Mouse (Mus musculus) liver, embryonic 16.5 days (tissue): ENCODE measurements at regions not wholly inside any gene's neighbourhood (a gene's known extent, or its start where the extent isn't known, plus 50 kb on each side); places are given as distances from the start of the nearest gene placed in this dataset.

Source experiments
- ATAC-seq: fragments of 200-750 bp; cut with Nextera tagmentation; 2 replicates; pipeline ENCODE4 v1.8.0; 2017; ENCODE audit warnings: low read depth, mild to moderate bottlenecking, moderate number of reproducible peaks, moderate library complexity
- H3K27ac ChIP-seq: fragments of 300-500 bp; sonication (generic); 2 replicates; pipeline ENCODE4 v1.5.1; 2014; ENCODE audit warnings: mild to moderate bottlenecking, low read length
- H3K27me3 ChIP-seq: fragments of 300-500 bp; sonication (generic); 2 replicates; pipeline ENCODE4 v1.6.1; 2014; ENCODE audit warnings: low read depth, low read length, mixed read lengths; ENCODE audit not compliant: control insufficient read depth, insufficient read depth
- H3K36me3 ChIP-seq: fragments of 300-500 bp; sonication (generic); 2 replicates; pipeline ENCODE4 v1.6.1; 2014; ENCODE audit warnings: mild to moderate bottlenecking; ENCODE audit not compliant: control insufficient read depth, insufficient read depth
- H3K4me1 ChIP-seq: fragments of 300-500 bp; sonication (generic); 2 replicates; pipeline ENCODE4 v1.6.1; 2014; ENCODE audit warnings: low read depth, low read length, mixed read lengths; ENCODE audit not compliant: control insufficient read depth
- H3K4me2 ChIP-seq: fragments of 300-500 bp; sonication (generic); 2 replicates; pipeline ENCODE4 v1.6.1; 2014; ENCODE audit warnings: low read depth, low read length, mixed read lengths
- H3K4me3 ChIP-seq: fragments of 300-500 bp; sonication (generic); 2 replicates; pipeline ENCODE4 v1.5.1; 2014; ENCODE audit warnings: low read depth, mild to moderate bottlenecking, low read length
- H3K9ac ChIP-seq: fragments of 300-500 bp; sonication (generic); 2 replicates; pipeline ENCODE4 v1.6.1; 2014; ENCODE audit warnings: low read depth, low read length
- H3K9me3 ChIP-seq: fragments of 300-500 bp; sonication (generic); replicated peaks from 2 replicates; pipeline ENCODE4 v1.6.1; 2016; ENCODE audit warnings: low read length; ENCODE audit not compliant: control insufficient read depth
- whole genome bisulfite sequencing: fragments of 180-500 bp; shearing (Covaris S2); extraction: QIAGEN DNeasy Blood & Tissue Kit; methylation state at CpG from one replicate; pipeline ENCODE4 v1.1.7; 2014; ENCODE audit not compliant: insufficient replicate concordance; 5-methylcytosine and 5-hydroxymethylcytosine counted together

GRCm38 (mm10) chr7:74926729-74927128, 372.1 kb upstream of the Slco3a1 start:
- Histone ChIP-seq H3K9ac (no peak overlapping the region), H3K4me3 (no peak overlapping the region), H3K4me1 (peaks cover 27% of the 10 kb centered on the region), H3K27ac (0 out of 2 replicates have a peak overlapping the region, but pooled peaks have one; percentile 24), H3K36me3 (no peaks in the 10 kb centered on the region), H3K27me3 (no peaks in the 10 kb centered on the region), H3K4me2 (no peak overlapping the region), H3K9me3 (no peaks in the 10 kb centered on the region)
- 77% methylated on average over 2 of the region's 2 CpGs for WGBS
- no peak for ATAC-seq

GRCm38 (mm10) chr7:74924156-74924555, 369.6 kb upstream of the Slco3a1 start:
- peaks cover 11% of the 10 kb centered on the region for H3K4me1 ChIP-seq
- H3K27me3 ChIP-seq = no peaks in the 10 kb centered on the region
- H3K9ac ChIP-seq = no peak overlapping the region
- no peak overlapping the region for H3K4me2 ChIP-seq
- ATAC-seq = no peak
- WGBS = 71% methylated on average over 1 of the region's 1 CpGs
- no peaks in the 10 kb centered on the region for H3K9me3 ChIP-seq
- H3K27ac ChIP-seq = no peak overlapping the region
- H3K4me3 ChIP-seq = no peak overlapping the region
- H3K36me3 ChIP-seq = no peaks in the 10 kb centered on the region

GRCm38 (mm10) chr7:74908311-74908962, 353.9 kb upstream of the Slco3a1 start:
- 12% methylated on average over 3 of the region's 3 CpGs for WGBS
- no peak overlapping the region for H3K9ac ChIP-seq
- no peak overlapping the region for H3K4me3 ChIP-seq
- no peaks in the 10 kb centered on the region for H3K4me1 ChIP-seq
- H3K27me3 ChIP-seq = no peaks in the 10 kb centered on the region
- H3K9me3 ChIP-seq = no peaks in the 10 kb centered on the region
- no peaks in the 10 kb centered on the region for H3K36me3 ChIP-seq
- no peak overlapping the region for H3K27ac ChIP-seq
- H3K4me2 ChIP-seq = no peak overlapping the region
- ATAC-seq = 0 out of 2 replicates have a peak, but pooled peaks have one; percentile 21

- ATAC-seq = no peak
- no peak overlapping the region for H3K4me2 ChIP-seq
- H3K9ac ChIP-seq = no peak overlapping the region
- no peaks in the 10 kb centered on the region for H3K4me1 ChIP-seq
- H3K27ac ChIP-seq = no peak overlapping the region
- no peaks in the 10 kb centered on the region for H3K36me3 ChIP-seq
- WGBS = 28% methylated on average over 1 of the region's 1 CpGs
- H3K4me3 ChIP-seq = no peak overlapping the region
- H3K27me3 ChIP-seq = no peaks in the 10 kb centered on the region
- H3K9me3 ChIP-seq = no peaks in the 10 kb centered on the region
Observed at GRCm38 (mm10) chr7:74907391-74907790, 352.8 kb upstream of the Slco3a1 start.

GRCm38 (mm10) chr7:74877466-74877865, 322.9 kb upstream of the Slco3a1 start:
- 37% methylated on average over 3 of the region's 3 CpGs for WGBS
- Histone ChIP-seq H3K4me3 (no peak overlapping the region), H3K9me3 (no peaks in the 10 kb centered on the region), H3K36me3 (no peaks in the 10 kb centered on the region), H3K27ac (no peak overlapping the region), H3K4me1 (no peaks in the 10 kb centered on the region), H3K4me2 (no peak overlapping the region), H3K27me3 (no peaks in the 10 kb centered on the region), H3K9ac (no peak overlapping the region)
- no peak for ATAC-seq

GRCm38 (mm10) chr7:74876667-74877066, 322.1 kb upstream of the Slco3a1 start:
- H3K4me1 ChIP-seq = no peaks in the 10 kb centered on the region
- no peak for ATAC-seq
- H3K27me3 ChIP-seq = no peaks in the 10 kb centered on the region
- H3K27ac ChIP-seq = no peak overlapping the region
- no peak overlapping the region for H3K4me2 ChIP-seq
- WGBS = 45% methylated on average over 4 of the region's 4 CpGs
- no peaks in the 10 kb centered on the region for H3K9me3 ChIP-seq
- H3K4me3 ChIP-seq = no peak overlapping the region
- no peaks in the 10 kb centered on the region for H3K36me3 ChIP-seq
- H3K9ac ChIP-seq = no peak overlapping the region

GRCm38 (mm10) chr7:74870250-74870649, 315.7 kb upstream of the Slco3a1 start:
- H3K9ac ChIP-seq = no peak overlapping the region
- H3K9me3 ChIP-seq = no peaks in the 10 kb centered on the region
- H3K36me3 ChIP-seq = no peaks in the 10 kb centered on the region
- H3K4me2 ChIP-seq = no peak overlapping the region
- no peak overlapping the region for H3K4me3 ChIP-seq
- 67% methylated on average over 1 of the region's 1 CpGs for WGBS
- H3K4me1 ChIP-seq = no peaks in the 10 kb centered on the region
- H3K27me3 ChIP-seq = no peaks in the 10 kb centered on the region
- H3K27ac ChIP-seq = no peak overlapping the region
- ATAC-seq = no peak

- Histone ChIP-seq H3K27me3 (no peaks in the 10 kb centered on the region), H3K27ac (no peak overlapping the region), H3K36me3 (no peaks in the 10 kb centered on the region), H3K9ac (no peak overlapping the region), H3K4me2 (no peak overlapping the region), H3K4me1 (no peaks in the 10 kb centered on the region), H3K9me3 (no peaks in the 10 kb centered on the region), H3K4me3 (no peak overlapping the region)
- no peak for ATAC-seq
- WGBS = 32% methylated on average over 3 of the region's 3 CpGs
Observed at GRCm38 (mm10) chr7:74862727-74863126, 308.1 kb upstream of the Slco3a1 start.

- Histone ChIP-seq H3K4me1 (no peaks in the 10 kb centered on the region), H3K4me2 (no peak overlapping the region), H3K27me3 (no peaks in the 10 kb centered on the region), H3K4me3 (no peak overlapping the region), H3K36me3 (no peaks in the 10 kb centered on the region), H3K9ac (no peak overlapping the region), H3K27ac (no peak overlapping the region), H3K9me3 (no peaks in the 10 kb centered on the region)
- no peak for ATAC-seq
- WGBS = 44% methylated on average over 6 of the region's 6 CpGs
Observed at GRCm38 (mm10) chr7:74844306-74844929, 289.8 kb upstream of the Slco3a1 start.
